Mouse (Mus musculus) myocyte (in vitro differentiated cells): ENCODE results near the gene Etv6.

Source experiments
- MAX ChIP-seq: IDR thresholded peaks from one replicate; pipeline ENCODE4 v1.6.1; 2011; ENCODE audit warnings: low read depth, mild to moderate bottlenecking, control low read depth
- POLR2A ChIP-seq: IDR thresholded peaks from one replicate; pipeline ENCODE4 v1.6.1; 2011; ENCODE audit warnings: low read depth, mild to moderate bottlenecking, control low read depth, moderate library complexity; ENCODE audit not compliant: insufficient read length
- POLR2AphosphoS2 ChIP-seq: IDR thresholded peaks from one replicate; pipeline ENCODE4 v1.6.1; 2011; ENCODE audit warnings: low read depth, control low read depth; ENCODE audit not compliant: insufficient read length
- REST ChIP-seq: IDR thresholded peaks from one replicate; pipeline ENCODE4 v1.6.1; 2011; ENCODE audit warnings: mild to moderate bottlenecking, control low read depth, moderate library complexity; ENCODE audit not compliant: insufficient read depth, insufficient read length
- TCF12 ChIP-seq: IDR thresholded peaks from one replicate; pipeline ENCODE4 v1.6.1; 2011; ENCODE audit warnings: mild to moderate bottlenecking, control low read depth; ENCODE audit not compliant: poor library complexity, insufficient read depth, severe bottlenecking

DNA sequence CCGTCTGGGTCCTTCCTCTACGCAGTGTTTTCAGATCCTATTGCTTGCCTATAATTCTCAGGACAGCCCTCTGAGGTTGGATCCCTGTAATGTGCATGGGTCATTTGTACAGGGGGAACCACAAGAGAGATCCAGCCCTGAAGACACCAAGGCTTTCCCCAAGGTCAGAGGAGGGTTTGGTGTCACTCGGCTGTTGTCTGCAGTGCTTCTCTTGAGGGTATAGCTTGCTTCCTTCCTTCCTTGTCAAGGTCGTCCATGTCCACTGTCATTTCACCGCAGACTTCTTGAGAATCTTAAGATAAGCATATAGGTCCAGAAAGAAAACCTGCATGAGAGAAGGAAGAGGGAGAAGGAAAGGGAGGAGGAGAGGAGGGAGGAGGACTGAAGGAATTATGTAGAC lies 215.3 kb downstream of the Etv6 start:
- TF ChIP-seq TCF12, result no peak
- TF ChIP-seq REST, result no peak
- no peak for TF ChIP-seq MAX
- no peak for TF ChIP-seq POLR2A
- no peak for TF ChIP-seq POLR2AphosphoS2
